Mouse (Mus musculus) left cerebral cortex, postnatal 14 days (tissue): ENCODE measurements around the gene Mcub. TPM values are rescaled to one million over a fixed set of nuclear protein-coding genes. Genes with fewer than 3 reads are reported as not detected.

Experiments
- DNase-seq, 2 experiments: peaks; one replicate each; pipeline ENCODE4 v3.0.0; 2021 to 2022; ENCODE audit warnings: low spot score in 2 of 2, mixed read lengths in 1 of 2
- intact Hi-C: fragments of 180-260 bp; cut with DNase I; formaldehyde crosslinking; loops from one replicate; pipeline ENCODE4 v1.15.1; 2025
- long read RNA-seq, 2 experiments: library from polyadenylated mRNA; stranded (forward); transcript quantifications; one replicate each; pipeline ENCODE4 v2.0.0; 2021
- total RNA-seq, 2 experiments: library from RNA; stranded (reverse); gene quantifications; 2 replicates each; pipeline ENCODE4 v1.2.3; 2021

Mcub gene
- total RNA-seq, result under 1 TPM; 0.62 to 0.93 TPM
- long read RNA-seq, experiment 1, partial matches to known transcripts, result 0 of 2 reads
- long read RNA-seq, experiment 1, other reads (novel, unspliced or antisense), result 0 of 2 reads
- long read RNA-seq, experiment 2, partial matches to known transcripts, result 0 of 1 reads
- long read RNA-seq, experiment 2, other reads (novel, unspliced or antisense), result 0 of 1 reads

DNA sequence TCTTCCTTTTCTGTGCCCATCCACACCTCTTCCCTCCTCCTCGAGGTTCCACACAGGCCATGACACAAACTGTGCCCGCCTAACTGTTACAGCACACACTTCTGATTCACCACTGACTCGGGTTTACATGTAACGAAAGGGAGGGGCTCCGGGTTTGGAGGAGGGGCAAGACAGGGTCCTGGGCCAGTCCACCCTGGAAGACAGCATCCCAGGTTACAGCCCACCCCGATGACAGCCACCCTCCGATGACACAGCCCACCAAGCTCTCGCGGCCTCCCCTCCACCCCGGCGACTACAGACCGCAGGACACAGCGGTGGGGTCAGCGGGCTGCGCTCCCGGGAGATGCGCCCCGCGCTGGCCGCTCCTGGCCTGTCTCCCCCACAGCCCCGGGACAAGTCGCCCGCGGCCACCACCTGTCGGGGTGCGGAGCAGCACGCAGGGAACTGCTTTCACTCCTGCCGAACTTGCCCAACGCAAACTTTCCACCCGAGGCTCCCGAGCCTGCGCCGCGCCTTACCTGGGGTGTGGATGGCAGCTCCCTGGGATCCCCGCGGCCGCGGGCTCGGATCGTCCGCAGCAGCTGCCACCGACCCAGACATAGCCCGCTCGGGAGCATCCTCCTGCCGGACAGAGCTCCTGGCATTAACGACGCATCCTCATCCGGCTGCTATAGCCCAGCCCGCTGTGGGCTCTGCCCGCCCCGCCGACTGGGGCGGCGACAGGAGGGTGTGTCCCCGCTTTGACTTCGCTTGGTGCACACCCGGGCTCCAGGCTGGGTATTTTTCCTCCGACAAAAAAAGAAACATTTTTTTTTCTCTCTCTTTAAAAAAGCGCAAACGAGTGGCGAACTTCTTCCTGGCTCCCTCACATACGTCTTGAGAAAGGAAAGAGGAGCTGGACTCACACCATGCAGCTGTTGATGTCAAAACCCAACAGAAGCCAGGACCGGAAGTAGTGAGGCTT, at the start of gene Mcub:
TSS of gene Mcub (minus strand) at position 775 of the 964 bp plus-strand sequence.
- DNase-seq, result no peak
- intact Hi-C loops, result no loop called here

DNA sequence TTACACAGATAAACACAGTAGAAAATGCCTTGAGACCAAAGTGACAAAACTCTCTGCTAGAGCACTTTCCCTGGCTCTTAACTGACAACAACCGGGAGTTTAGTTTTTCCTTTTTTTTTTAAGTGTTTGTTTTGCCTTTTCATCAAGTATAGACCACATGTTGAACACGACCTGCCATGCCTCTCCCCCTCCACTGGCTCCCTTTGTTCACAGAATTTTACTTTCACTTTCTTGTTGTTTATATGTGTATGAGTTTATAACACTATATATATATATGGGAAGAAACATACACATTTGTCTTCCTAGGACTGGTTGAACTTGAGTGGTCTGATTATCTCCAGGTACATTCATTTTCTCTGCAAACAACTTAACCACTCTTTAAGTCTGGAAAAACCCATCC, 42.9 kb upstream of the Mcub start:
- intact Hi-C loops, result no loop called here
- DNase-seq, result no peak

GRCm38 (mm10) chr3:130011236-130011635, 41.2 kb upstream of the Mcub start:
- intact Hi-C loops, result no loop called here
- DNase-seq, result no peak

DNA sequence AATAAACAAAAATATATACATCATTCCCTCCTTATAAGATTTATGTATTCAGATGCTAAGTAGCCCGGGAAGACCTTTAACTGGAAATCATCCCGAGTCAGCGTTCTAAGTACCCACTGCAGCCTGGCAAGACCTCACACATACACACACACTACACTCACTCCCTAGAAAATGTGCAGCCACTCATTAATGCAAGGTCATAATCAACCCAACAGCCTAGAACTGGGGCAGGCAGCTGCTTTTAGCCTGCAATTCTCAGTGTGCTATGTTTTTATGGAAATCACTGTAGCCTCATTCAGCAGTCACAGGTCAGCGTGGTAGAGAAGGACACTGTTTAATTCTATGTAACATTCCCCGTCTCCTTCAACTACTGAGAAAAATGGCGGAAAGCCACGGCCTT, 36.1 kb upstream of the Mcub start:
- intact Hi-C loops, result no loop called here

DNA sequence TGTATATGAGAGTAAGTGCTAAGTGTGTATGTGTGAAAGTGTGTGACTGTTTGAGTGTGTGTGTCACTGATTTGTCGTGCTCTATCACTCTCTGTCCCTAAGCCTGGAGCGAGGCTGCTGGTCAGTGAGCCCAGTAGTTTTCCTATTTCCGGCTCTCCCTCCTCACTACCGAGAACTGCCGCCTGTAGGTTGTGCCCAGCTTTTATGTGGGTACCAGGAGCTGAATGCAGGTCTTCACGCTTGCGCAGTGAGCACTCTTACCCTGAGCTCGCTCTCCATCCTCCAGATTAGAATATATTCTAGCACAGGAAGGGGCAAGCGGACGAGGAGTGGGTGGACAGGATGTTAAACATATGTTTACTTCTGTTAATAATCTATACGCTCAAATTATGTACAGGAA, 30.9 kb upstream of the Mcub start:
- no peak for DNase-seq
- intact Hi-C loops, result no loop called here

More for the DNA sequence above, 36.1 kb upstream of the Mcub start:
- DNase-seq, result no peak

GRCm38 (mm10) chr3:129998526-129998925, 28.5 kb upstream of the Mcub start:
- peak; percentile 37 to 57 for DNase-seq

DNA sequence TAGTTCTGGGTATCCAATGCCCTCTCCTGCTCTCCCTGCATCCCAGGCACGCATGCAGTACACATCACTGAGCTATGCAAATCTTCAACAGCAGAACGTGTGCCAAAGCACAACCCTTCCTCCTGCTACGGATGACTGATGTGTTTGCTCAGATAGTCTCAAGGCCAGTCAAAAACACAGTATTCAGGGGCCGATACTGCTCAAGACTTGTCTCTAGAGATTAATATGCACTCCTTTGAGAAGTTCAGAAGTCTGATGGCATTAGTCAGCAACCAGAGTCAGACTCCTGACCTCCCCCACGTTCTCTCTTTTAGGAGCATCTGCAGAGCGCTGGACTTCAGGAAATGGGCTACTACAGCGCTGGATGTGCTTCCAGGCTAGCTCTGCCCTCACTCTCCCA, 28.0 kb upstream of the Mcub start:
- intact Hi-C loops, result no loop called here
- no peak for DNase-seq

More at GRCm38 (mm10) chr3:129998526-129998925, 28.5 kb upstream of the Mcub start:
- intact Hi-C loops, result no loop called here

GRCm38 (mm10) chr3:129997324-129997723, 27.3 kb upstream of the Mcub start:
- intact Hi-C loops, result no loop called here
- no peak for DNase-seq

DNA sequence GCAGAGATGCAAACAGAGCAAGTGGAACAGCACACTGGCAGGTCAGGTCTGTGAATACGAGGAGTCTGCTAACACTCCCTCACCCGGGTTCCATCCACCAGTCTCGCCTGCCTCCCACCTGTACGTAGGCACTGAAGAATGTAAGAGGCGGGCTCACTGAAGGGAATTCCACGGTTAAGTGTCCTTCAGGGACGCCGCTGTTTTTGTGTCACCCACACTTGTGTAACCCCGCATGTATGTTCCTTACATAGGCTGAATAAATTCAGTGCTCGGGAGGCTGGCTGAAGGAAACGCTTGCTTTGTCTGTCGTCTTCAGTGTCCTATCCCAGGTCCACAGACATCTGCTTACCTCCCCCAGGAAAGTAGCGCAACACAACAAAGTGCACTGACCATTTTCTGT, 17.3 kb upstream of the Mcub start:
- DNase-seq, result no peak
- intact Hi-C loops, result no loop called here

DNA sequence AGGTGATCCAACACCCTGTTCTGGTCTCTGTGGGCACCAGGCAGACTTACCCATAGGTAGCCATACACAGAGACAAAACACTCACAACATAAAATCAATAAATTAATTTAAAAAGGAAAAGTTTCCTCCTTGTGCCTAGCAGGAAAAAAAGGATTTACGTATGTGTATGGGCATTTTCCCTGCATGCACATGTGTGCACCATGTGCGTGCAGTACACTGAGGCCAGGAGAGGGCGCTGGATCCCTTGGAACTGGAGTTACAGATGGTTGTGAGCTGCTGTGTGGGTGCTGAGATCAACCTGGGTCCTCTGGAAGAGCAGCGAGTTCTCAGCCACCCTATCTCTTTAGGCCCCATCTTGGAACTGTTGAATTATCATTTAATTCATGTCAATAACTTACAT, 15.3 kb upstream of the Mcub start:
- intact Hi-C loops, result no loop called here
- DNase-seq, result no peak

DNA sequence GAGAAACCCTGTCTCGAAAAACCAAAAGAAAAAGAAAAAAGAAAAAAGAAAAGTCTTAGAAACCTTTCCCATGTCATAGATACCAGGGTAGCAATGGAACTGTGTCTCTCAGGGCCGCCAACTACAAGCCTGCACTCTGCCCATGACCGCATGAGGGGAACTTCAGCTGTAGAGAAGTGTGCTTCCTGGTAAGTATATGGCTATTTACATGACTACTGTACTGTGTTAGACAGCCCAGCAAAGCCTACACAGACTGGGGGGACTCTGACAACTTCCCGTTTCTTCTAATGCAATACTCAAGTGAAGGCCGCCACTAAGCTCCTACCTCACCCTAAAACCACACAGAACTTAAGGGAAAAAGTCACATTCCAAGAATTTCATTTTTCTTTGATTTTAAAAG, 14.8 kb upstream of the Mcub start:
- intact Hi-C loops, result no loop called here
- DNase-seq, result no peak

- no peak for DNase-seq
- intact Hi-C loops, result no loop called here
These were observed 12.3 kb upstream of the Mcub start for GRCm38 (mm10) chr3:129982271-129982670.

- DNase-seq, result no peak
- intact Hi-C loops, result no loop called here
These were observed 11.8 kb upstream of the Mcub start for GRCm38 (mm10) chr3:129981756-129982155.

- no peak for DNase-seq
- intact Hi-C loops, result no loop called here
These were observed 9.5 kb upstream of the Mcub start for GRCm38 (mm10) chr3:129979510-129979909.

DNA sequence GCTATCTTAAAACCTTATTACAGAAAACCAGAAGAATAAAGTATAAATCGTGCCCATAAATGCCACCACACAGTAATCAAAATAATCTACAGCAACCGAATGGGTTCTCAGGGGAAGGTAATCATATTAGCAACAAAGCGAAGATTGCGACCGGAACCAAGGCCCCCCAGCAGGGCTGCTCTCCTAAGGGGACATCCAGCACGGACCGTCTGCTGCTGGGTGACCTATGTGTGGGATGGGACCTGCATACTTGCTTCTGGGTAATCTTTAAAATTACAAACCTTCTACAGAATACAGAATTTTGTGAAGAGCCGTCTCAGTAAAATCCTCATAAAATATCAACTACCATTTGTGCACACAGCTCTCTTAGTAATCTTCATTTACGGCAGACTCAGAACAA, 8.7 kb upstream of the Mcub start:
- DNase-seq, result no peak
- intact Hi-C loops, result no loop called here

- intact Hi-C loops, result no loop called here
- no peak for DNase-seq
These were observed 6.3 kb upstream of the Mcub start for GRCm38 (mm10) chr3:129976317-129976716.

GRCm38 (mm10) chr3:129970529-129971515, 816 bp upstream of the Mcub start:
- intact Hi-C loops, result no loop called here
- DNase-seq, result peak; percentile 23 to 45

- DNase-seq, result no peak
- intact Hi-C loops, result no loop called here
These were observed 975 bp downstream of the Mcub start for GRCm38 (mm10) chr3:129969031-129969430.

GRCm38 (mm10) chr3:129967874-129968273, 2.1 kb downstream of the Mcub start:
- intact Hi-C loops, result no loop called here
- DNase-seq, result no peak

DNA sequence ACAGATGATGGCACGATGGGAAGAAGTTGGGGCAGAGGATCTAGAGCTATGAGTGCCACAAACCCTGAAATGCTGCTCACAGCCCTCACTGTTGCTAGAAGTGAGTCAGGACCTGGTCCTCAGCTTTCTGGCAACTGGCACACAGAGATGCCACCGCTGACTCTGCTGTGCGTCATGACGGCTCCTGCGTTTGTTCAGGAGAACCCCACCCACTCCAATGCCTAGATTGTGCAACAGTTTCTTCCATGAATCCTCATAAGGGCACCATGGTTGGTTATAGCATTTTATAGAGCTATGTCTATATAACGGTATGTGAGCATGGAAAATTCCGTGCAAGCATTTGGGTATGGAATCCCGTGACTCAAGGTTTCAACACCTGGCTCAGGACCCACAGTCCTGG, 5.3 kb downstream of the Mcub start:
- DNase-seq, result no peak
- intact Hi-C loops, result no loop called here
